Mouse (Mus musculus) heart, adult 2 months (tissue): ENCODE measurements around the gene Syna. TPM values are rescaled to one million over a fixed set of nuclear protein-coding genes. Genes with fewer than 3 reads are reported as not detected.

Experiments used
- DNase-seq, 2 experiments: peaks; one replicate each; pipeline ENCODE4 v3.0.0; 2021
- H3K27ac ChIP-seq: fragments of 200-600 bp; 2 replicates; pipeline ENCODE4 v1.8.1; 2022
- H3K27me3 ChIP-seq: fragments of 200-500 bp; 2 replicates; pipeline ENCODE4 v1.6.1; 2012; ENCODE audit warnings: mild to moderate bottlenecking, low read length, inconsistent platforms, mixed read lengths; ENCODE audit not compliant: control insufficient read depth, insufficient read depth
- H3K36me3 ChIP-seq: fragments of 200-500 bp; 2 replicates; pipeline ENCODE4 v1.6.1; 2012; ENCODE audit warnings: low read length, inconsistent platforms; ENCODE audit not compliant: control insufficient read depth, insufficient read depth
- H3K4me1 ChIP-seq: fragments of 200-500 bp; 2 replicates; pipeline ENCODE4 v1.6.1; 2011; ENCODE audit warnings: low read length; ENCODE audit not compliant: control insufficient read depth, insufficient read depth
- H3K4me3 ChIP-seq: fragments of 200-600 bp; 2 replicates; pipeline ENCODE4 v1.8.1; 2022
- H3K79me2 ChIP-seq: fragments of 200-500 bp; replicated peaks from 2 replicates; pipeline ENCODE4 v1.6.1; 2012; ENCODE audit warnings: mild to moderate bottlenecking, inconsistent platforms, low read length, moderate library complexity, mixed read lengths; ENCODE audit not compliant: control insufficient read depth, insufficient read depth
- H3K9ac ChIP-seq: fragments of 200-500 bp; 2 replicates; pipeline ENCODE4 v1.6.1; 2012; ENCODE audit warnings: low read depth, mild to moderate bottlenecking, control low read depth, inconsistent platforms, low read length, mixed read lengths
- CTCF ChIP-seq: fragments of 200-600 bp; IDR thresholded peaks from 2 replicates; pipeline ENCODE4 v1.8.1; 2022; ENCODE audit warnings: antibody characterized with exemption, mild to moderate bottlenecking, moderate library complexity
- EP300 ChIP-seq: fragments of 200-500 bp; IDR thresholded peaks from 2 replicates; pipeline ENCODE4 v1.6.1; 2011; ENCODE audit warnings: low read depth, low read length, control low read depth; ENCODE audit not compliant: insufficient read depth
- POLR2A ChIP-seq: fragments of 200-500 bp; IDR thresholded peaks from 2 replicates; pipeline ENCODE4 v1.6.1; 2011; ENCODE audit warnings: mild to moderate bottlenecking, low read depth, low read length, control low read depth; ENCODE audit not compliant: insufficient read depth
- WGBS: fragments of 180-500 bp; shearing (Covaris S2); methylation state at CpG from one replicate; pipeline ENCODE4 v1.1.7; 2018; 5-methylcytosine and 5-hydroxymethylcytosine counted together
- intact Hi-C: fragments of 180-260 bp; cut with DNase I; formaldehyde crosslinking; loops from one replicate; pipeline ENCODE4 v1.15.1; 2025
- microRNA-seq, 2 experiments: library from miRNA; unstranded; fragments of <30 nt; microRNA quantifications; one replicate each; pipeline ENCODE4 v1.2.0; 2021
- polyA plus RNA-seq: library from polyadenylated mRNA; depleted of rRNA; stranded (reverse); fragments of >200 nt; gene quantifications from 2 replicates; pipeline ENCODE4 v1.2.3, GENCODE M21; 2012; rRNA removed
- total RNA-seq, 2 experiments: library from RNA; stranded (reverse); gene quantifications; 2 replicates each; pipeline ENCODE4 v1.2.3; 2021

Gene Syna
- total and polyA plus RNA-seq, 3 experiments = not detected

GRCm38 (mm10) chr5:134510266-134510665 is 49.7 kb downstream of the Syna start:
- no peaks in the 10 kb centered on the region for H3K79me2 ChIP-seq
- no peak for DNase-seq
- H3K27me3 ChIP-seq = no peaks in the 10 kb centered on the region
- H3K9ac ChIP-seq = no peak overlapping the region
- whole genome bisulfite sequencing = 80% methylated on average over 5 of the region's 5 CpGs
- H3K36me3 ChIP-seq = no peaks in the 10 kb centered on the region
- H3K4me1 ChIP-seq = peaks cover 2% of the 10 kb centered on the region; the same call in 1 of the 2 replicates
- no peak for TF ChIP-seq POLR2A
- no peak for TF ChIP-seq EP300
- TF ChIP-seq CTCF = no peak
- intact Hi-C loops = no loop called here
- H3K4me3 ChIP-seq = no peak overlapping the region
- no peak overlapping the region for H3K27ac ChIP-seq

GRCm38 (mm10) chr5:134508965-134509364 is 51.0 kb downstream of the Syna start:
- Histone ChIP-seq H3K79me2 (no peaks in the 10 kb centered on the region), H3K27me3 (no peaks in the 10 kb centered on the region), H3K36me3 (no peaks in the 10 kb centered on the region), H3K4me1 (peaks cover 2% of the 10 kb centered on the region; the same call in 1 of the 2 replicates), H3K27ac (no peak overlapping the region), H3K4me3 (no peak overlapping the region), H3K9ac (no peak overlapping the region)
- no peak for DNase-seq
- 79% methylated on average over 5 of the region's 5 CpGs for WGBS
- intact Hi-C loops = no loop called here
- TF ChIP-seq POLR2A (no peak), CTCF (no peak), EP300 (no peak)

Small RNAs within 50 kb of the gene (microRNA-seq; reads per million reads assigned to microRNA genes)
- gene Mir7228 = 0 to 0.77 reads per million in 2 experiments

Other genes with a start within 250 kb of the Syna start
- gene Gtf2i, start 245.4 kb downstream of the Syna start, total RNA-seq = 100 to 1,000 TPM; 187 to 210 TPM
- 67.8 and 87.4 TPM in 2 replicates for gene Gtf2i, start 245.4 kb downstream of the Syna start, polyA plus RNA-seq
- gene Gtf2ird1, start 103.5 kb downstream of the Syna start, total RNA-seq = 10 to 100 TPM; 23.8 to 26.4 TPM
- 13.4 and 18.0 TPM in 2 replicates for gene Gtf2ird1, start 103.5 kb downstream of the Syna start, polyA plus RNA-seq
- 1 to 10 TPM; 7.0 to 8.0 TPM for gene Clip2, start 7.7 kb downstream of the Syna start, total RNA-seq
- 6.2 and 9.8 TPM in 2 replicates for gene Clip2, start 7.7 kb downstream of the Syna start, polyA plus RNA-seq
- 10 to 100 TPM; 21.0 to 24.6 TPM for gene Rfc2, start 21.2 kb upstream of the Syna start, total RNA-seq
- 32.5 and 44.8 TPM in 2 replicates for gene Rfc2, start 21.2 kb upstream of the Syna start, polyA plus RNA-seq
- gene Lat2, start 54.9 kb upstream of the Syna start, total RNA-seq = 1 to 10 TPM; 1.1 to 1.6 TPM
- gene Lat2, start 54.9 kb upstream of the Syna start, polyA plus RNA-seq = 2.0 and 3.3 TPM in 2 replicates
- gene Eif4h, start 79.3 kb upstream of the Syna start, total RNA-seq = 100 to 1,000 TPM; 126 to 137 TPM
- 131 and 179 TPM in 2 replicates for gene Eif4h, start 79.3 kb upstream of the Syna start, polyA plus RNA-seq
- gene Limk1, start 128.4 kb upstream of the Syna start, total RNA-seq = 1 to 10 TPM; 4.0 to 5.0 TPM
- 7.3 and 8.1 TPM in 2 replicates for gene Limk1, start 128.4 kb upstream of the Syna start, polyA plus RNA-seq
- 10 to 100 TPM; 33.5 to 49.9 TPM for gene Eln, start 187.2 kb upstream of the Syna start, total RNA-seq
- 124 and 131 TPM in 2 replicates for gene Eln, start 187.2 kb upstream of the Syna start, polyA plus RNA-seq